Comparison of ENCODE assay signal across 1 mouse cellular context in the genomic region with DNA sequence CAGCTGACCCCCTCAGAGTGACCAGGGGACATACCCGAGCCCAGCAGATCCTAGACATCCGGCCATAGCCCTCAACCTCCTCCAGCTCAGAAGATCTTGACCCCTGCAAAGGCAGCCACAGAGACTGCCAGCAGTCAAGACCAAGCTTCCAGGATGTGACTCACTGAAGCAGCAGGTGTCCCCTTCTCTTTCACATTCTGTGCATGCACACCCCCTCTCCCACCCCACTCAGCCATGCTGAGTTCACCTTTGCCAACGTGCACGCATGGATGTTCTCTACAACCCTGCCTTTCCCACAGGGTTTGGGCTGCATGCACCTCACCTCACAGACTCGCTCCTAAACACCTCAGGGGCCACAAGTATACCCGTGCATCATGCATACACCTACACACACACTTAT.
TF ChIP-seq lines count a peak whose summit lies in the region.

No protein-coding gene starts in this region.

TF ChIP-seq in MEL, 35 proteins besides CTCF, POLR2A, EP300 and RAD21 (continued from another document):
- TF ChIP-seq ZMIZ1 (IDR thresholded peaks at IDR 0.05; ENCODE audit: low read depth, low read length) (no peak), UBTF (IDR thresholded peaks at IDR 0.05; ENCODE audit: borderline replicate concordance, insufficient read depth, low read depth, low read length) (no peak), BHLHE40 (IDR thresholded peaks at IDR 0.05; ENCODE audit: borderline replicate concordance, low read depth, low read length) (no peak), RCOR1 (IDR thresholded peaks at IDR 0.05; ENCODE audit: low read depth, low read length) (no peak), TCF12 (IDR thresholded peaks at IDR 0.05; ENCODE audit: low read depth, low read length) (no peak), SIN3A (IDR thresholded peaks at IDR 0.05; ENCODE audit: low read length) (no peak), ELF1 (IDR thresholded peaks at IDR 0.05; ENCODE audit: low read depth, low read length) (no peak), POLR2AphosphoS5 (IDR thresholded peaks at IDR 0.05; ENCODE audit: borderline replicate concordance, low read depth, low read length) (no peak), USF1 (IDR thresholded peaks at IDR 0.05; ENCODE audit: low read depth, low read length) (no peak), NRF1 (IDR thresholded peaks at IDR 0.05; ENCODE audit: insufficient read depth, low read depth, low read length, poor library complexity, severe bottlenecking) (no peak), ZKSCAN1 (IDR thresholded peaks at IDR 0.05; ENCODE audit: low read depth, low read length) (no peak), MAX (IDR thresholded peaks at IDR 0.05; ENCODE audit: low read length) (no peak), MAZ (IDR thresholded peaks at IDR 0.05; ENCODE audit: low read depth, low read length) (no peak), HCFC1 (IDR thresholded peaks at IDR 0.05; ENCODE audit: low read depth, low read length) (no peak)
